Mouse (Mus musculus) ovary, postnatal 36 days (tissue): Measurements from ENCODE around the gene Gm26602.
"Not testable (repeated sequence)": the region's sequence is repeated elsewhere in the genome, so short reads cannot be mapped to it uniquely, and the experiment has no call there.

ENCODE experiments used
- DNase-seq: peaks from one replicate; pipeline ENCODE4 v3.0.0; 2022; ENCODE audit warnings: low spot score, mixed read lengths

Gene Gm26602

DNA sequence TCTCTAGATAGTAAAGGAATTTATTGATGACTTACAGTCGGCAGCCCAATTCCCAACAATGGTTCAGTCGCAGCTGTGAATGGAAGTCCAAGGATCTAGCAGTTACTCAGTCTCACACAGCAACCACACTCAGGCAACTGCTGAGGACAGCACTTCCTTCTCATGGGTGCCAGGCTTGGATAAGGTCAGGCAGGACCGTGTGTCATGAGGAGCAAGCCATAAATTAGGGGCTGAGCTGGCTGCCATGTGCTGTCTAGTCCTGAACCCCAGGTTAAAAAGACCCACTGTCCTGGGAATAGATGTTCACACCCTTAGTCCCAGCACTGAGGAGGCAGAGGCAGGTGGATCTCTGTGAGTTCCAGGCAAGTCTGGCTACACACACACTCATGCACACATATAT is 25.7 kb upstream of the Gm26602 start:
- DNase-seq, result not testable (repeated sequence)

DNA sequence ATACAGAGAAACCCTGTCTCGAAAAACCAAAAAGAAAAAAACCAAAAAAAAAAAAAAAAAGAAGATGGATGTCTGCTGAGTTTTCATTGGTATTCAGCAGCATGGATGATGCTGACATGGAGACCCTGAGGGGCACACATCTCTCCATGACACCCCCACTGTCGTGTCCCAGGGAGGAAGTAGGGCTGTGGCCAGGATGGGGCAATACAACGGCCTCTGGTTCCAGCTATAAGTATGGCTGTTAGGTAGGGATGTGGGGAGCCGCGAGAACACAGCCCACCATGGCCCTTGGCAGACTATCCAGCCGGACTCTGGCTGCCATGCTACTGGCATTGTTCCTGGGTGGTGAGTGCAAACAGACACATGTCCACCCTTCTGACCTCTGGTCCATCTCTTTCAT is 24.6 kb upstream of the Gm26602 start, which contains the start of gene Elane:
Gene Elane, plus strand, starts transcription at position 194 of the 400 bp plus-strand sequence.
- no peak for DNase-seq

DNA sequence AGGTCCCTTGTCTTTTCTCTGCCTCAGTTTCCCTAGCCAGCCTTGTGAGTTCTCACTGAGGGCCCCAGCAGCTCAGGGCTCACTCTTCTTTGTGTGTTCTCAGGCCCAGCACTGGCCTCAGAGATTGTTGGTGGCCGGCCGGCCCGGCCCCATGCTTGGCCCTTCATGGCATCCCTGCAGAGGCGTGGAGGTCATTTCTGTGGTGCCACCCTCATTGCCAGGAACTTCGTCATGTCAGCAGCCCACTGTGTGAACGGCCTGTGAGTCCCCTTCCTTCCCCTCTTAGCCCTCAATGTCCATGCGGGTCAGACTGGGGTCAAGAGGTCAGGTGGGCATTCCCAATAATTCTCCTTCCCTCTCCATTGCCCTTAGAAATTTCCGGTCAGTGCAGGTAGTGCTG is 24.0 kb upstream of the Gm26602 start:
- no peak for DNase-seq

DNA sequence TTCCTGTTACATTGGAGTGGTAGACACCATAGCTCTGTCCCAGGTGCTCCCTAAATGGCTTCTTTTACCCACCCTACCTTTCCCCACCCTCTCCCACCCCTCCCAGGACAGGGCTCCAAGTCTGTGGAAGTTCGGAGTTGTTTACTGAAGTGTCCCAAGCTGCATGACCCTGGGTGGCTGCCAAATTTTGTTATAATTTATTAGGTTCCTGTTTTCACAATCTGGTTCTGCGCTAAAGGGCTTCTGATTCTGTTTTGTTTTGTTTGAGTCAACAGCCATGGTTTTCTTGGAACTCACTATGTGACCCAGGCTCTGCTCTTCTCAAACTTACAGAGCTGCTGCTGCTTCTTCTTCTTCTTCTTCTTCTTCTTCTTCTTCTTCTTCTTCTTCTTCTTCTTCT is 21.3 kb upstream of the Gm26602 start:
- DNase-seq, result no peak

DNA sequence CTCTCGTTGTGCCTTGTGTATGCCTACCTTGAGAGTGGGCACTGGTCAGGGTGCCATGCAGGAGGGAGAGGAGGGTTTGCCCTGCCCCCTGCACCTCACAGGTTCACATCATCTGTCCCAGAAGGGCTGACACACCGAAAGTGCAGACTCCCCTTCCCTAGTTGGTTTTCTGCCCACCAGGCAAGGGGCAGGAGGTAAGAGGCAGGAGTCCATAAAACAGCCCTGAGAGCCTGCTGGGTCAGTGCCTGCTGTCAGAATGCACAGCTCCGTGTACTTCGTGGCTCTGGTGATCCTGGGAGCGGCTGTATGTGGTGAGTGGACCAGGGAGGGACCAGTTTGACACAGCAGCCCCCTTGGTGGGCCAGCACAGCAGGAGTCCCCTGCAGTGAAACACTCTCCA is 20.0 kb upstream of the Gm26602 start, which contains the start of gene Cfd:
Gene Cfd, plus strand, starts transcription at position 184 of the 400 bp plus-strand sequence.
- no peak for DNase-seq

DNA sequence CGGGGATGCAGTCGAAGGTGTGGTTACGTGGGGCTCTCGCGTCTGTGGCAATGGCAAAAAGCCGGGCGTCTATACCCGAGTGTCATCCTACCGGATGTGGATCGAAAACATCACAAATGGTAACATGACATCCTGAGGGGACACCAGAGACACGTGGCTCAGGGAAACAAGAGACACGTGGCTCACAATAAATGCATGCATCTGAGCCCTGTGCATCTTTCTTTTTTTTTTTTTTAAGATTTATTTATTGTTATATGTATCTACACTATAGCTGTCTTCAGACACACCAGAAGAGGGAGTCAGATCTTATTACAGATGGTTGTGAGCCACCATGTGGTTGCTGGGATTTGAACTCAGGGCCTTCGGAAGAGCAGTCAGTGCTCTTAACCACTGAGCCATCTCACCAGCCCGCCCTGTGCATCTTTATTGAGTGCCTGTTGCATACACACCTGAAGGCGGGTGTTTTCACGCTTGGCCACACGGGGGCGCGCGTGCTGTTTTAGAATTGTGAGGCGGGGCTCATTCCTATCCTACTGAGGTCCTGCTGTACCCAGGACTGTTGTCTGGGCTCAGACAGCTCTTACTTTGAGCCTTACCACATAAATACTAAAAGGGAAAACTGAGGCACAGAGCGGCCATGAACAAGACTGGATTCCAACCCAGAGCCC is 18.1 kb upstream of the Gm26602 start:
- DNase-seq, result peak; percentile 71

DNA sequence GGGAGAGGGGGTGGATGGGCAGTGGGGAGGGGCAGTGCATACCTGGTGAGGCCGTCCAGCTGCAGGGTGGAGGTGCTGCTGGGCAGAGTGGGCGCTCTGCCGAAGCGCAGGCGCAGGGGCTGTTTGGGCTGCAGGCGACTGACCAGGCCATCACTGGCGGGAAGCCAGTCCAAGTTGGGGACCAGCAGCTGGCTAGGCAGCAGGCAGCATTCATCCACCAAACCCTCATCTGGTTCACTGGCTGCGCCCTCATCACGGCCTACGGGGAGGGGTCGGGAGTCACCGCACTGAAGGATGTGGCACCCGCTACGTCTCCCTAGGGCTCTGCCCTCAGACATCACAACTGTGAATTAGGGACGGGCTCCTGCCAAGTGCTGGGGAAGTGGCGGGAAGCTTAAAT is 14.3 kb upstream of the Gm26602 start:
- DNase-seq, result peak; percentile 42

DNA sequence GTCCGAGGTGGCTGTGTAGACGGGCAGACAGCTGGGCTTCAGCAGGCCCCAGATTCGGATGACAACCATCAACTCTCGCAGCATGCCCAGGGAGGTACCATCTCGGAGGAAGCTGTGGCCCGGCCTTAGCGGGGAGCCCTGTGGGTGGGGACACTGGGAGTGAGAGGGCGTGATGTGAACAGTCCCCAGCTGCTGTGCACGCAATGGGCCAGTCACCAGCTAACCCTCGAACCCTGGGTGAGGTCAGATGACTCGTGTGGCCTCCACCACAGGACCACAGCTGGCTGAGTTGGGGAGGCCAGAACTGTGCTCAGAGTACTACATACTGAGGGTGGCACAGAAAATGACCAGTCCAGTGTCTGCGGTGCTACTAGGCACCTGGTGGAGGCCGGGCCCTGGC is 13.8 kb upstream of the Gm26602 start:
- no peak for DNase-seq

DNA sequence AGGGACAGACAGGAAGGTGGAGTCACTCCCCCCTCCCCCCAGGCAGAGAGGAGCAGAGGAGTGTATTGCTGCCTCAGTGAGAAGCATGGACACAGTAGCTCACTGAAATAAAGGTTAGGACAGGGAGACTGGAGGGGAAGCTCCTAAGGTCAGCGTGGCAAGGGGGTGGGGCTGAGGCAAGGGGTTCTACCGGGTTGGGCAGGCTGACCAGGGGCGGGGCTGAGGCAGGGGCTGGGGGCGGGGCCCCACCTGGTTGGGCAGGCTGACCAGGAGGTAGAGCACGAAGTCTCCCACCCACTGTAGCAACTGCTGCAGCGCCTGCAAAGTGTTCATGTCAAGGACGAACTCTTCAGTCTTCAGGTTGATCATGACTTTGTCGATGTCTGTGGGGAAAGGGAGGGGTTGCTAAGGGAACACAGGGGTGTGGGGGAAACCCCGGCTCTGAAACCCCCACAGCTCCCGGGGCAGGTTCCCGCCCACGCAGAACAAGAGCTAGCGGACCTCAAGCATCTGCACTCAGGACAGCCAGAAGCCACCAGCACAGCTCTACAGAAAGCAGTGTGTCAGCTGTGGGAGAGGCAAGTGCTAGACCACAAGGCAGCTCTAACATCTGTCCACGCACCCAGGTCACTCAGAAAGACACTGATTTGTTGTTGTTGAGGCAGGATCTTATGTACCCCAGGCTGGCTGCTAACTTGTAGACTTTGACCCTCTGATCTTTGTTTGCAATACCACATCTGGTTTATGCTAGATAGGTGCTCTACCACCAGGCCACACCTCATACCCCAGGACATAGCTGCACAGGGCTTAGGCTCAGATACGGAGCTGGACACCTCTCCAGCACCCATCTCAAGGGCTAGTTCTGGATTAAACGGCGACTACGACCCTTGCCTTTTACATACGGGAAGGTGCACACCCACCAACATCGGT is 13.1 kb upstream of the Gm26602 start:
- DNase-seq, result no peak

DNA sequence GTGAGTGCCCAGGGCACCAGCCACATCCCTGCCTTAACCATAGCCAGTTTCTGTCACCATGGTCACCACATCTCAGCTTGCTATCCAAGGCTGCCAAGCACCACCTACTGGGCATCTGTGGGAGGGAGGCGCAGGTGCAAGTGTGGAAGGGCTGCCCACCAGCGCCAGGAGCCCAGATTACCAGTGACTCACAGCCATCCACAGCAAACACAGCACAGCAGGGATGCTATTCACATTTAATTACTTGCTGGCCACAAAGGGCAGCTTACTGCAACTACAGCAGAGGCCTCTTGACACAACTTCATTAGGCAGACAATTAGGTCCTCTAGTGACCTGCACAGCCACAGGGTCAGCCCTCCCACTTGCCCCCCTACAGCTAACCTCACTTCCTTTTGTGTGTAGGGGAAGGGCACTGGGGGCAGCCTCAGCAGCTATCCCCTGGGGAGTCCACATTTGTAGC is 9.7 kb upstream of the Gm26602 start:
- DNase-seq, result no peak

DNA sequence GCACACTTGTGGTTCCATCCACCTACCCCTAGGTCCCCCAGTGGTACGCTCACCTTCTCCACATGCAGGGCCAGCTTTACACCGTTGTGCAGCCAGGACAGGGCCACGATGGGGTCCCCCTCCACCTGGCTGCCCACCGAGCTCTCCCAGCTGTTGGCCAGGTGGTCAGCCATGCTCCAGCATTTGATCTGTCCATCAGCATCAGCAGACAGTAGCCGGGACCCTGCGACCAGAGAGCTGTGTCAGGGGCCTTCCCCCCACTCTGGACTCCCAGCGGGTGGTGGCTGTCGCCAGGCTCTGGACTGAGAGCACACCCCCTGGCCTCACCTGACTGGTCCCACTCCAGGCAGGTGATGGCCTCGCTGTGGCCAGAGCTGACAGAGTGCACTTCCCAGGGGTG is 3.9 kb upstream of the Gm26602 start:
- DNase-seq, result no peak

DNA sequence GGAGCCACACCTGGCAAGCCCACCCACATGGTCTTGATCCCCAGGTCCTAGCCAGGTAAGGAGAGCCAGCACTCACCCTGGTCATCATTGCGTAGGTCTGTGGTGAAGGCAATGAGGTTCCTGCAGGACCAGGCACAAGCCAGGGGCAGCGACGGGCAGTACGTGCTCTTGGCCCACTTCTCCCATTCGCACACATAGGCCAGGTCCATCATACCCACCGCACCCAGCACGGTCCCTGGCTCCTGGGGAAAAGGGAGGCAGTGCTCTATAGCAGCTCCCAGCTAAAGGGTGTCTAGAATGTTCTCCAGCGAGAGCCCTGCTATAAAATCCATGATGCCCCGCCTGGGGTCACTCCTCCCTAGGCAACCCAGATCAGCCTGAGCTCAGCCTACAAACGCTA is 3.2 kb upstream of the Gm26602 start:
- DNase-seq, result no peak

DNA sequence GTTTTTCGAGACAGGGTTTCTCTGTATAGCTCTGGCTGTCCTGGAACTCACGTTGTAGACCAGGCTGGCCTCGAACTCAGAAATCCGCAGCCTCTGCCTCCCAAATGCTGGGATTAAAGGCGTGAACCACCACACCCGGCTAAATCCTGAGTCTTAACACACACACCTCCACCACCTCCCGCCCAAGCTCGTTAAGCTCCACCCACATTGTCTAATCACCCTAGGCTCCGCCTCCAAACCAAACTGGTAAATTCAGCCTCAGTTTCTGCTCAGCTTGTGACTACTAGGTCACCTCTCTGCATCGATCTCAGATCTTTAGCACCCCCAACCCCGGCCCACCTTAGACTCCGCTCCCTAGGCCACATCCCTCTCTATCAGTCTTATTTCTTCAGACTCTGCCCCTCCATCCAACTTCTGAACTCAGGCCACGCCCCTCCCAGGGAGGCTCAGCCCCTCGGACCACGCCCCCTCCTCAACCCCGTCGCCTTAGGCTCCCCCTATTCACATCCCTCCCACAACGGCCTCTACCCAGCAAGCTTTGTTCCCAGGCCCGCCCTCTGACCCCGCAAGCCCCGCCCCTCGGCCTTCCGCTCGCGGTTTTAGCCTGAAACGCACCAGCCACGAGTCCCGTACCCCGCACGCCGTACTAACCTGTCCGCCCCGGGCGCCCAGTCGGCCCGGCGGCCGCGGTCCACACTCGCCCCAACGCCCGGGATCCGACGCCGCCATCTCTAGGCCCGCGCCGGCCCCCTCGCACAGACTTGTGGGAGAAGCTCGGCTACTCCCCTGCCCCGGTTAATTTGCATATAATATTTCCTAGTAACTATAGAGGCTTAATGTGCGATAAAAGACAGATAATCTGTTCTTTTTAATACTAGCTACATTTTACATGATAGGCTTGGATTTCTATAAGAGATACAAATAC is 2.2 kb upstream of the Gm26602 start, which contains the start of gene Med16:
Gene Med16, minus strand, starts transcription at position 757 of the 925 bp plus-strand sequence.
- peak; percentile 95 for DNase-seq

DNA sequence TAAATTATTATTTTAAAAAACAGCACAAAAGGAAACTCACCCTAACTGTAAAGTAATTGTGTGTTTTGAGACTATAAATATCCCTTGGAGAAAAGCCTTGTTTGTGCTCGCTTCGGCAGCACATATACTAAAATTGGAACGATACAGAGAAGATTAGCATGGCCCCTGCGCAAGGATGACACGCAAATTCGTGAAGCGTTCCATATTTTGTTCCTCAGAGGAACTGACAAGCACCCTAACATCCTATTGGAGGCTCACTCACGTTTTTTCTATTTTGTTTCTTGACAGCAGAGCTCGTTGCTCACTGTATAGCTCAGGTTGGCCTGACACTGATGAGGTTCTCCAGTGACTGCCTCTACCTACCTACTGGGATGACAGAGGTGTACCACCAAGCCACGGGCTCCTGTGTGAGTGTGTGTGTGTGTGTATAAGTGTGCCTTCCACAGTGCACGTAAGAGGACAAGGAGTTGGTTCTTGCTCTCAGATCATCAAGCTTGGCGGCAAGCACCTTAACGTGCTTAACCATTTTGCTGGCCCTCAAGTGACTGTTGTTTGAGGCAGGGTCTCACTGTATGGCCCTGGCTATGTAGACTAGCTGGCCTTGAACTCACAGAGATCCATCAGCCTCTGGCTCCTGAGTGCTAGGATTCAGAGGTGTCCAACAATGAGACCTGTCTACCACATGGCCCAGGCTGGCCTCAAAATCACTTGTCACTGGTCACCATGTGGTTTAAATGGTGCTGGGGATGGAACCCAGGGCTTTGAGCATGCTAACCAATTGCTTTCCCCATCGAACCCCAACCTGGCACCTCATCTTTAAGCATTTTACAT is 1.3 kb upstream of the Gm26602 start:
- DNase-seq, result no peak

DNA sequence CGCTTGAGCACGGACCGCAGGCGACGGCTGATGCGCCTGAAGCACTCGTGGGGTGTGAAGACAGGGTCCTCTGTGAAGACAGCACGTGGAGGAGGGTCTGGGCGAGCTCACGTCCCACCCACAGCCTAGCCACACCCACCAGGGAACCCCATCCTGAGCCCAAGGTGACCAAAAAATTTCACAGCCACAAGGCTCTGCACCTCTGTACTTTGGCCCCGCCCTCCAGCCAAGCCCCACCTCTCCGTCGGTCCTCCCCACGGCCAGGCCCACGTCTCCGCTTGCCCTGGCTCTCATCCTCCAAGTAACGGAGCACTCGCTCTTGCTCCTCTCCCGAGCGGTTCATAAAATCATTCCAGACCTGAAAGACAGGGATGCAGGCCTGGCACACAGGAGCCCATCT is 1.8 kb downstream of the Gm26602 start:
- DNase-seq, result no peak

DNA sequence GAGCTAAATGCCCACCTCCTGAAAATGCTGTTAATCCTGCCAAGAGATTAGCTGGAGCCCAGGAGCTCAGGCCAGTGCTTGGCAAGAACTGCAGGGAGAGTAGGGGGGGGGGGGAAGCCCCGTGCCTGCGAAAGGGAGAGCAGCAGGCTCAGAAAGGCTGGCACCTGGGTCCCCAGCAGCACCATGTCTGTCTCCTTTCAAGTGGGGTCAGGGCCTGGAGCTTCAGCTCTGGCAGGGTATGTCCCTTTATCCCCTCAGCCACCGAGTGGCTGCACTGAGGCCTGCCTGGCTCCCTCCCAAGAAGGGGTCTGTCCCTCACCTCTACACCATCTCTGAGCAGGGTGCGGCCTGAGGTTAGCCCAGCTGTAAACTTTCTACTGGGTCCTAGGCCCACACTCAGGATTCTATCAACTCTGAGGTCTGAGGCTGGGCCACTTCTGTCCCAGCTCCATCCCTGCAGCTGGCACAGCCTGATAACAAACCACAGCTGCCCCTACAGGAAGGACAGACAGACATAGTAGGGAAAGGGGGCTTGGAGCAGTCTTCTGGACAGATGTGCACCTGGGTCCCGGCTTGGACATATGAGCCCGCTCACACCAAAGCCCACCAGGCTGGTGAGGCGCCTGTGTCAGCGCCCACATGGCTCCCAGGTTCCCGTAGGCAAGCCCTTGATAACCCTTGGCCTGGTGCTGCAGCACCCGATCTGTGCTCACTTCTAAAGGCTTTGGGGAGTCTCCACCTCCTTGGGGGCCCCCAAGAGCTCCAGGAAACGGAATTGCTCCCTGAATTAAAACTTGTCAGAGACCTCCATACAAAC is 3.7 kb downstream of the Gm26602 start:
- DNase-seq, result no peak

DNA sequence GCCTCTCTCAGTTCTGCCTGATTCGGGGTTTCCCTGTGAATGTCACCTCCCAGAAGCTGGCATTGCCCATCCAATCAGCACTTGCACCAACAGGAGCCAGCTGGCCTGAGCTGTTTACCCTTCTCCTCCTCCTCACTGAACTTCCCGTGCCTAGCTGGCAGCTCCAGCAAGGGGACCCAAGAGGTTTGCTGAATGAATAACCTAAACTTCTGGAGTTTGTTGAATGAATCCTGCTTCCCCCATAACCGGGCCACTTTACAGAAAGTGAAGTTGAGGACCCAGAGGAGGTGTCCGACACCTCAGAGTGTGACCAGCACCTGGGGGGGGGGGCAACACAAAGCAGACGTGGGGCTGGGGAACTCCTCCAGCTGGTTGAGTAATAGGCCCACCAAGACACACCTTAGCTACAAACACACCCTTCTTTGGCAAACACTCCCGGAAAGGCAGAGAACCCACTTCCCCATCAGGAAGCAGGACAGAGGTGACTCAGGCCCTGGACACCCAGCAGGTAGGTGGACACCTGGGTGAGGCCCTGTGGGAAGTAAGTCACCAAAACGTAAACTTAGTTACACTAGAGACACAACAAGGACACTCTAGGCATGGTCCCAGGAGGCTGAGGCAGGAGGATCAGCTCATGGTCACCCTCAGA is 4.4 kb downstream of the Gm26602 start:
- DNase-seq, result no peak

DNA sequence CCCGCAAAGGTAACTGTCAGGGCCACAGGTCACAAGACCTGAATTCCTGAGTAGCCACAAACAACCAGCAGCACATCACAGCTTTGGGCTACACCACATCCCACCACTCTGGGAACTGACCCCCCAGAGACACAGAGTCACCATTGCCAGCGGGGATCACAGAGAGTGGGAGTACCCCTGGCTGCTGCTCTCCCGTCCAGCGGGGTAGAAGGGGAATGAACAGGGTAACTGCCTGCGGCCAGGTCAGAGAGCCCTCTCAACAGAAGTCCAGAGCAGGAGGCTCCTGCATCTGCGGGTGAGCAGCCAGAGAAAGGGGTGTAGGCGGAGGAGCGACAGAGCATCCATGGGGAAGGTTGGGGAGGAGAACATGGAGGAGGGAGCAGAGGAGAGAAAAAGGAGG is 5.4 kb downstream of the Gm26602 start:
- no peak for DNase-seq

DNA sequence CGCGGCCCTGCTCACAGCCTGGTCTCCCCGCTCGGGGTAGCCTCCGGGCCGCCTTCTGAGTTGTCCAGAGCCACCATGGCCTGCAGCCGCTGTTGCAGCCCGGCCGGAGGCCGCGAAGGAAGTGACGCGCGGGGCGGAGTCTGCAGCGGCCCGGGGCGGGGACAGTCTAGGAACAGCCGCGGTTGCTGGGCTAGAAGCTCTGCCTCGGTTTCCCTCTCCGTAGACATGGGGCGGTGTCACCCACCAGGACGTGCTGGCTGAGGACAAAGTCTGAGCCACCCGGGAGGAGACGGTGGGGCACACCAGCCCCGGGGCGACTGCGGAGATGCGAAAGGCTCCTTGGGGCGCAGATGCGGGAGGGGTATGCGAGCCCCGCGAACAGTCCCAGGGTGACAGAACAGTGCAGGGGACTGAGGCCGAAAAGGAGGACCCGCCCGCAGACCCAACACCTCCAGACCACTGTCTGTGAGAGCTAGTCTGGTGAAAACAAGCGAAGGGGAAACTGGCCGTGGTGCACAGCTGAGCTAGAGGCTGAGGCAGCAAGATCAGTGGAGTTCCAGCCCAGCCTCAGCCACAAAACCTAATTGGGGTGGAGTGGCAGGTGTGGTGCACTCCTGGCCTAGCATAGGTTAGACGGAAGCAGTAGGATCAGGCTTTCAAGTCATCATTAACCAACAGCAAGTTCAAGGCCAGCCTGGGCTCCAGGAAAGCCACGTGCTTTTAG is 6.3 kb downstream of the Gm26602 start, which contains the start of gene Kiss1r:
Gene Kiss1r, plus strand, starts transcription at position 164 of the 724 bp plus-strand sequence.
- peak; percentile 88 for DNase-seq
